Mouse (Mus musculus): ENCODE data around the gene Gfra4. TPM values are rescaled to one million over a fixed set of nuclear protein-coding genes. Genes with fewer than 3 reads are reported as not detected.

Gfra4 gene
- polyA plus RNA-seq, 1 experiment from 2014 or later, result 13.7 TPM

- H3K27ac ChIP-seq (ENCODE audit: low read depth), result no peak overlapping the region
- DNase-seq (ENCODE audit: low spot score), result no peak
- peaks cover 2% of the 10 kb centered on the region; the same call in 1 of the 2 replicates for H3K4me1 ChIP-seq (replicated peaks; ENCODE audit: control insufficient read depth, insufficient read depth, low read length)
- ATAC-seq (replicated peaks; ENCODE audit: low FRiP score, low TSS enrichment, low read depth), result no peak
- H3K36me3 ChIP-seq (ENCODE audit: control insufficient read depth, insufficient read depth, low read length), result no peaks in the 10 kb centered on the region
- H3K9me3 ChIP-seq (ENCODE audit: control insufficient read depth, low read length), result no peaks in the 10 kb centered on the region
- H3K4me3 ChIP-seq (ENCODE audit: low read depth, low read length), result no peak overlapping the region
- peaks cover 29% of the 10 kb centered on the region for H3K27me3 ChIP-seq (replicated peaks; ENCODE audit: control insufficient read depth, insufficient read depth, low read length)
- no peak overlapping the region for H3K9ac ChIP-seq (ENCODE audit: low read length)
- no peak overlapping the region for H3K4me2 ChIP-seq (ENCODE audit: low read length)
- WGBS, result 68% methylated on average over 9 of the region's 9 CpGs
Measured at GRCm38 (mm10) chr2:131066342-131066741, 23.5 kb upstream of the Gfra4 start.

GRCm38 (mm10) chr2:131063404-131063864, 20.5 kb upstream of the Gfra4 start, which contains the start of gene Adam33:
Gene Adam33, minus strand, starts transcription at chr2:131063814.
- H3K4me2 ChIP-seq (ENCODE audit: low read length), result peak within 1 kb of the TSS; percentile 54
- H3K27me3 ChIP-seq (replicated peaks; ENCODE audit: control insufficient read depth, insufficient read depth, low read length), result peaks cover 29% of the 10 kb centered on the region
- peak within 1 kb of the TSS; percentile 18 for H3K4me3 ChIP-seq (ENCODE audit: low read depth, low read length)
- peak; percentile 54; the same call in 1 of the 2 replicates for ATAC-seq (replicated peaks; ENCODE audit: low FRiP score, low TSS enrichment, low read depth)
- no peaks in the 10 kb centered on the region for H3K9me3 ChIP-seq (ENCODE audit: control insufficient read depth, low read length)
- H3K9ac ChIP-seq (ENCODE audit: low read length), result no peak within 1 kb of the TSS
- WGBS, result 3% methylated on average over 21 of the region's 27 CpGs
- no peak within 1 kb of the TSS for H3K27ac ChIP-seq (ENCODE audit: low read depth)
- H3K4me1 ChIP-seq (replicated peaks; ENCODE audit: control insufficient read depth, insufficient read depth, low read length), result peaks cover 7% of the 10 kb centered on the region; the same call in 1 of the 2 replicates
- DNase-seq (ENCODE audit: low spot score), result no peak
- no peaks in the 10 kb centered on the region for H3K36me3 ChIP-seq (ENCODE audit: control insufficient read depth, insufficient read depth, low read length)

GRCm38 (mm10) chr2:131061607-131062006, 18.7 kb upstream of the Gfra4 start:
- 62% methylated on average over 5 of the region's 5 CpGs for WGBS

GRCm38 (mm10) chr2:131060784-131061183, 17.9 kb upstream of the Gfra4 start:
- H3K4me2 ChIP-seq (ENCODE audit: low read length), result no peak overlapping the region
- DNase-seq (ENCODE audit: low spot score), result no peak
- peaks cover 5% of the 10 kb centered on the region; the same call in 1 of the 2 replicates for H3K4me1 ChIP-seq (replicated peaks; ENCODE audit: control insufficient read depth, insufficient read depth, low read length)

More at GRCm38 (mm10) chr2:131061607-131062006, 18.7 kb upstream of the Gfra4 start:
- DNase-seq (ENCODE audit: low spot score), result no peak
- H3K9me3 ChIP-seq (ENCODE audit: control insufficient read depth, low read length), result no peaks in the 10 kb centered on the region
- no peak overlapping the region for H3K9ac ChIP-seq (ENCODE audit: low read length)
- ATAC-seq (replicated peaks; ENCODE audit: low FRiP score, low TSS enrichment, low read depth), result no peak
- H3K4me2 ChIP-seq (ENCODE audit: low read length), result no peak overlapping the region
- peaks cover 31% of the 10 kb centered on the region for H3K27me3 ChIP-seq (replicated peaks; ENCODE audit: control insufficient read depth, insufficient read depth, low read length)
- no peak overlapping the region for H3K27ac ChIP-seq (ENCODE audit: low read depth)
- no peak overlapping the region for H3K4me3 ChIP-seq (ENCODE audit: low read depth, low read length)
- H3K36me3 ChIP-seq (ENCODE audit: control insufficient read depth, insufficient read depth, low read length), result no peaks in the 10 kb centered on the region
- H3K4me1 ChIP-seq (replicated peaks; ENCODE audit: control insufficient read depth, insufficient read depth, low read length), result peaks cover 5% of the 10 kb centered on the region; the same call in 1 of the 2 replicates

GRCm38 (mm10) chr2:131059781-131060540, 17.1 kb upstream of the Gfra4 start:
- no peak for DNase-seq (ENCODE audit: low spot score)
- H3K4me3 ChIP-seq (ENCODE audit: low read depth, low read length), result no peak overlapping the region

More at GRCm38 (mm10) chr2:131060784-131061183, 17.9 kb upstream of the Gfra4 start:
- H3K27me3 ChIP-seq (replicated peaks; ENCODE audit: control insufficient read depth, insufficient read depth, low read length), result peaks cover 39% of the 10 kb centered on the region
- no peaks in the 10 kb centered on the region for H3K9me3 ChIP-seq (ENCODE audit: control insufficient read depth, low read length)
- no peaks in the 10 kb centered on the region for H3K36me3 ChIP-seq (ENCODE audit: control insufficient read depth, insufficient read depth, low read length)
- no peak overlapping the region for H3K4me3 ChIP-seq (ENCODE audit: low read depth, low read length)
- no peak overlapping the region for H3K27ac ChIP-seq (ENCODE audit: low read depth)
- no peak for ATAC-seq (replicated peaks; ENCODE audit: low FRiP score, low TSS enrichment, low read depth)
- WGBS, result 74% methylated on average over 6 of the region's 6 CpGs
- no peak overlapping the region for H3K9ac ChIP-seq (ENCODE audit: low read length)

GRCm38 (mm10) chr2:131059377-131059776, 16.5 kb upstream of the Gfra4 start:
- Histone ChIP-seq H3K9me3 (ENCODE audit: control insufficient read depth, low read length) (no peaks in the 10 kb centered on the region), H3K4me2 (ENCODE audit: low read length) (no peak overlapping the region), H3K9ac (ENCODE audit: low read length) (no peak overlapping the region), H3K4me1 (replicated peaks; ENCODE audit: control insufficient read depth, insufficient read depth, low read length) (peaks cover 15% of the 10 kb centered on the region; the same call in 1 of the 2 replicates), H3K27ac (ENCODE audit: low read depth) (no peak overlapping the region), H3K4me3 (ENCODE audit: low read depth, low read length) (no peak overlapping the region), H3K27me3 (replicated peaks; ENCODE audit: control insufficient read depth, insufficient read depth, low read length) (peaks cover 41% of the 10 kb centered on the region), H3K36me3 (ENCODE audit: control insufficient read depth, insufficient read depth, low read length) (no peaks in the 10 kb centered on the region)
- DNase-seq (ENCODE audit: low spot score) (no peak), ATAC-seq (replicated peaks; ENCODE audit: low FRiP score, low TSS enrichment, low read depth) (no peak)
- 23% methylated on average over 1 of the region's 1 CpGs for WGBS

More at GRCm38 (mm10) chr2:131059781-131060540, 17.1 kb upstream of the Gfra4 start:
- WGBS, result 67% methylated on average over 9 of the region's 9 CpGs
- Histone ChIP-seq H3K36me3 (ENCODE audit: control insufficient read depth, insufficient read depth, low read length) (no peaks in the 10 kb centered on the region), H3K27me3 (replicated peaks; ENCODE audit: control insufficient read depth, insufficient read depth, low read length) (peaks cover 40% of the 10 kb centered on the region), H3K4me1 (replicated peaks; ENCODE audit: control insufficient read depth, insufficient read depth, low read length) (peaks cover 9% of the 10 kb centered on the region; the same call in 1 of the 2 replicates), H3K9ac (ENCODE audit: low read length) (no peak overlapping the region), H3K27ac (ENCODE audit: low read depth) (no peak overlapping the region), H3K4me2 (ENCODE audit: low read length) (no peak overlapping the region), H3K9me3 (ENCODE audit: control insufficient read depth, low read length) (no peaks in the 10 kb centered on the region)
- no peak for ATAC-seq (replicated peaks; ENCODE audit: low FRiP score, low TSS enrichment, low read depth)

GRCm38 (mm10) chr2:131058672-131059071, 15.8 kb upstream of the Gfra4 start:
- Histone ChIP-seq H3K4me2 (ENCODE audit: low read length) (no peak overlapping the region), H3K27ac (ENCODE audit: low read depth) (no peak overlapping the region), H3K9me3 (ENCODE audit: control insufficient read depth, low read length) (no peaks in the 10 kb centered on the region), H3K4me1 (replicated peaks; ENCODE audit: control insufficient read depth, insufficient read depth, low read length) (peaks cover 22% of the 10 kb centered on the region), H3K9ac (ENCODE audit: low read length) (no peak overlapping the region), H3K27me3 (replicated peaks; ENCODE audit: control insufficient read depth, insufficient read depth, low read length) (peaks cover 42% of the 10 kb centered on the region), H3K36me3 (ENCODE audit: control insufficient read depth, insufficient read depth, low read length) (no peaks in the 10 kb centered on the region), H3K4me3 (ENCODE audit: low read depth, low read length) (no peak overlapping the region)
- no peak for ATAC-seq (replicated peaks; ENCODE audit: low FRiP score, low TSS enrichment, low read depth)
- no peak for DNase-seq (ENCODE audit: low spot score)
- WGBS, result 88% methylated on average over 8 of the region's 8 CpGs

GRCm38 (mm10) chr2:131056191-131056590, 13.3 kb upstream of the Gfra4 start:
- no peak overlapping the region for H3K27ac ChIP-seq (ENCODE audit: low read depth)
- peaks cover 52% of the 10 kb centered on the region for H3K27me3 ChIP-seq (replicated peaks; ENCODE audit: control insufficient read depth, insufficient read depth, low read length)
- peak overlapping the region; percentile 15; the same call in 1 of the 2 replicates for H3K4me2 ChIP-seq (ENCODE audit: low read length)
- no peak overlapping the region for H3K4me3 ChIP-seq (ENCODE audit: low read depth, low read length)
- H3K36me3 ChIP-seq (ENCODE audit: control insufficient read depth, insufficient read depth, low read length), result no peaks in the 10 kb centered on the region
- 4% methylated on average over 10 of the region's 10 CpGs for WGBS
- no peaks in the 10 kb centered on the region for H3K9me3 ChIP-seq (ENCODE audit: control insufficient read depth, low read length)
- no peak overlapping the region for H3K9ac ChIP-seq (ENCODE audit: low read length)
- ATAC-seq (replicated peaks; ENCODE audit: low FRiP score, low TSS enrichment, low read depth) (peak; percentile 42; the same call in 1 of the 2 replicates), DNase-seq (ENCODE audit: low spot score) (peak; percentile 69)
- H3K4me1 ChIP-seq (replicated peaks; ENCODE audit: control insufficient read depth, insufficient read depth, low read length), result peaks cover 24% of the 10 kb centered on the region

All from intestine, embryonic 14.5 days (tissue).